Mouse (Mus musculus) c-Kit-positive CD71-positive TER-119-positive erythroid progenitor cells, embryonic 14.5 days (primary cell): ENCODE data around the gene Nkx2-2.

Source experiments
- DNase-seq: peaks from one replicate; pipeline ENCODE4 v3.0.0-alpha.2; 2013; ENCODE audit warnings: low spot score

Nkx2-2 gene

DNA sequence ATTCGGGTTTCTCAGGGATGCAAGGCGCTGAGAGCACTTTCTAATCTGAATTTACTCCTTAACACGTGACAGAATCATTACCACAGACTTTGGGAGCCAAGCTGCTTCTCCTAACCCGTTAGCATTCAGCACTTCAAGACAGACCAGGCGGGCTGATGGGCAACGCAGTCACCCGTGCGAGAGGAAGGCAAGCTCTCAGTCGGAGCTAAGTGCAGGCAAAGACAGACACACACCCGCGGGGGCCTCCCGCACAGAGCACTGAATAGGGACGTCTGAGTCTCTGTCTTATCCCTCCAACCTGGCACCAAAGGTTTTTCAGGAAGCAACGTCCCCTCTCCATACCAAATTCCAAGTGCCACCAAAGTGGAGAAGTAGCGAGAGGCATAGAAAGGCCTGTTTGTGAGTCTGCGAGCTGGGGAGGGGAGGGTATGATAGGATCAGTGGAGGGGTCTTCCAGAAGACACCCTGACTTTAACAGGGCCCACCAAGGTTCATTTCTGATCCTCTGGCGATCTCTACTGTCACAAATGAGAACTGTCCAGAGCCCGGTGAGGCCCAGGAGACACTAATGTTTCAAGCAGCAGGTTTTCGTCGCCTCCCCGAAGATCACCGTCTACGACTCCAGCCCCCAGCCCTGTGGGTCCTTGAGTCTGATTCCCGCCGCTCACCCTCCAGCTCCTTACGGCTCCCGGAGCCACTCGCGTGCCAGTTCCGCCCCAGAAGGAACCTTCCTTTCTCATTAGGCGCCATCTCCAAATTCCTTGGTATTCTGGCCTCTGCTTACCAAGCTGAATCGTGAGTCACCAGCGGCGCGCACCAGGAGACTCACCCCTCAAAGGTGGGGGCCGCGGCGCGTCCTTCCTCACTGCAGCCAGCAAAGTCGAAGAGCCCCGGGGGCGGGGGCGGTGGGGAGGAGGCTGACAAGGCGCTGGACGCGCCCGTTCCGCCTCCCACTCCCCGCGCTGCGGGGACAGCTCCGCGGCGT, at the start of gene Nkx2-2:
Gene Nkx2-2, minus strand, starts transcription at position 973 of the 985 bp plus-strand sequence.
- DNase-seq = no peak

DNA sequence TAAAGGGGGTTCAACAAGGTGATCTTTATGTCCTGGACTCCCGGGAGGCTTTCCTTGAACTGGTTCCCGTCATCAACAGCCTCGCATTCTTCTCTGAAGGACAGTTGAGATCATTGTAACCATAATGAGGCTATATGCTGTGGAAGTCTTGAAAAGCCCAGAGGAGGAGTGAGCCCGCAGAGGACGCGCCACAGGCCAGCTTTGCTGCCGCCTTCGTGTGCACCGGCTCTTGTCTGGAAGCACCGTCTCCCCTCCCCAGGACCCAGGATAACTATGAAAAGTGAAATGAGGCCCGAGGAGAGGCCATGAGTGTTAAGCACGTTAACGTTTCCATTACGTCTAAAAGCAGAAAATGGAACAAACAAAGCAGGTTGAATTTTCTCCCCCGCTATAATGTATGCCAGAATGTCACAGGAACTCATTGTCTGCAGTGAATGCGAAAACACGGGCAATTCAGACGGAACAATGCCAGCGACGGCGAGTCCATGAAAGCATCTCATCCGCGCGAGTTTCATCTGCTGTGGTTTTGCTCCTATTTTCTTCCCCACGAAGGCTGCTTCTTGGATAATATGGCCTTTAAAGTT, 41.8 kb upstream of the Nkx2-2 start:
- no peak for DNase-seq

DNA sequence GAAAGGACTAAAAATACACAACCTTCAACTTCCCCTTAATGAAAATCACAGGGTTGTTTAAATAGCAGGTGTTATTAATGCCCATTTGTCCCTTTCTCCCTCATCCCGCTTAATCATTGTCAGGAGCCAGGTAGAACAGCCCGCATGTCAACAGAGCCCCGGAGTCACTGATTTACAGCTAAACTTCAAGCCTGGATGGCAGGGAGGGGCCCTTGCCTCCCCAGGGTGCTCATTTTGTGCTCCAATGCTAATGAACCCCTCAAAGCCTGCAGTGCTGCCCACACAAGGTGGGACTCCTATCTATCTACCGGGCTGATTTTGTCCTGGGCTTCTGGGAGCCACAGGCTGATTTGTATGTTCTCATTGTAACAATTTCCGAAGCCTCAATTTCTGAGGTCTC, 37.1 kb upstream of the Nkx2-2 start:
- no peak for DNase-seq

DNA sequence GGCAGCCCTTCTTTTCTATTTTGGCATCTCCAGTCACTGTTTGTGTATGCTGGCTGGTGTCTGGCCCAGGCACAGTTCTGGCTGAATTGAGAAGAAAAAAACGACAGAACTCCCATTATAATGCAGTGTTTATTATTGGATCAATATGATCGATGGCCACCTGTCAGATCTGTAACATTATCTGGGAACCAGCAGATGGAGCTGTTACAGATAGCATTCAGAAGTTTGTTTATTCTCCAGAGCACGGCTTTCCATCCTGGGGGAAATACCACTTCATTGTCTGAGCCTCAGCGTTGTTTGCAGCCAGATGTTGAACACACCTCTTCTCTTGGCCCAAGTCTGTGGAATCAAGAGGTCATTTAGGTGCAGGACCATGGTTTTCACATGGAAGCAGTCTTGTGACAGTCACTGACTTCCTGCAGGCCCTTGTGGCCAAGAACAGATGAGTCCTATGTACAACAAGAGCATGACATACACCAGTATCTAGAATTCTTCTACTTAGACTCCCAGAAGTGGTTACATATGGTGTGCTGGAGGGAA, 11.1 kb upstream of the Nkx2-2 start:
- no peak for DNase-seq

DNA sequence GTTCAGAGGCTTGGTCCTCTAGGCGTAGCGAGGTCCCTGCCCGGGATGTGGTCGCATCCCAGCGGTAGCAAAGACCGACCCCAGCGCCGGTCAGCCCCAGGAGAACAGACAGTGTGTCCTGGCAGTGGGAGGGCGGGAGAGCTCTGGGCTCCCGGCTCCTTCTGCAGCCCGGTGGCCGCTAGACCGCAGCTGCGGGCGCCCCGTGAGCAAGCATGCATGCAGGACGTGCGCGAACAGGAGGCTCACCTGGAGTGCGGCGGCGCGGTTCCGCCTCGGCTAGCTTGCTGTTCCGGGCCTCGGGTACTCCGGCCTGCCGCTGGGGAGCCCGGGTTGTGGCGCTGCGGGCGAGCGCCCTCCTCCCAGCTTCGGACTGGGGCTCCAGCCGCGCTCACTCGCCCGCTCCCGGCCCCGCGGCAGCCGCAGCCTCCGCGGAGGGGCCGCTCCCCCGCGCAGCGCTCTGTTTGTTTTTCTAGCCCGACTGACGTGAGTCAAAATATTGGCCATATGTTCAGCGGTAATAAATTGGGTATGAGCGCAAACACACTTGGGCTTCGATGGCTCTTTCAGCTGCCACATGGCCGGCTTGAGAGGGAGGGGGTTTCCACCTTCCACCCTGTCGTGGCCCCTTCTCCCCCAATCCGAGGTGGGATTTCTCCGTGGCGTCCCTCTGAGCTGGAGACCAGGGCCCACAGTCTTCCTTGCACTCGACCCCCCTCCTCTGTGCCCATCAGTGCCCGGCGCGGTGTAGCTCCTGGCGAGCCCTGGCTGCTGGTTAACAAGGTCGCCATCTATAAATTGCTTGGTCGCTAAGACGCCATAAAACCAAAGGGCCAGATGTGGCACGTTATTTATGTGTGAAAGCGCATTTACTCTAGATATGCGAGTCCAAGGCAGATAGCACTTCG, 920 bp upstream of the Nkx2-2 start:
- no peak for DNase-seq

DNA sequence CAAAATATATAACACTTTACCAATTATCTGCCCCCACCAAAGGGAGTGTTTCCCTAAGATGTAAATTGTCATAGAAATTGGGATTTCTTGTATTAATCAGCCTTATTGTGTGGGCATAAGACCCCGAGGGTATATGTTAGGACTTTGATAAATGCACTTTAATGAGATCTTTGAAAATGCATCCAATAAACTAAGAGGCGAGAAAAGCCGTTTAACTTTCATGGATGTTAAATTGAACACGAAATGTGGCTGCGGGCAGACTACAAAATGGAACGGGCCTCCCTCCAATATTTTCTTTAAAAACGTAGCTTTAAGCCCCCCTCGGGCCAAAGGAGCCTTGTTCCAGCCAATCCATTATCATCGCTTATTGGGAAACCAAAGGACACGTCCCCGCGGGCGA, 1.3 kb downstream of the Nkx2-2 start:
- DNase-seq = no peak

DNA sequence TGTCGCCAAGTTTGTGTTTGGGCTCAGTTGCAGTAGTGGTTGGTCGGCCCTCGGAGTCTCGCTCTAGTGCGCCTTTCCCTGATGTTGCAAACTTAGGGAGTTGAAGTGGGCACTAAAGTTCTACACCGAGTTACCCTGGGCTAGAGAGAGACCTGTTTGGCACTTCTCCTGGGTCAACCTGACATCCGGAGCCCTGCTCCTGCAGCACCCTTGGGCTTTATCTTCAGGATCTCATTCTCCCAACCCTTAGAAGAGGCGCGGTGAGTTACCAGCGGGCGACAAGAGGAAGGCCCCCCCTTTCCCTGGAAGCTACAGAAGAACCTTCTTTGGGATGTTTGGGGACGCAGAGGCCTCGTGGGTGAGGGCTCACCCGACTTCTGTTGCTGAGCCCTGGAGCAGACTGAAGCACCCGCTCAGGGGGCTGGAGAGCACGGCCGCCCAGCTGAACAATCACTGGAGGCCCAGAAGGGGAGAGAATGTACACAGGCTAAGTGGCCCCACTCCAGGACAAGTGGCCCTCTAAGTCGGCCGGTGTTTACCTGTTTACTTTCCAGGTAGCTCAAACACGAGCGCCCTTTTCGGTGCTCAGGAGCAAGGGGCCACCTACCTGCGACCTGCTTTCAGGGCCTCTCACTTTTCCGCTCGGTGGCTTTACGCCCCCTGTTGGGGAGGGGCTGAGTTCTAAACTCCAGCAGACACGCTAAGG, 3.6 kb downstream of the Nkx2-2 start:
- DNase-seq = no peak

DNA sequence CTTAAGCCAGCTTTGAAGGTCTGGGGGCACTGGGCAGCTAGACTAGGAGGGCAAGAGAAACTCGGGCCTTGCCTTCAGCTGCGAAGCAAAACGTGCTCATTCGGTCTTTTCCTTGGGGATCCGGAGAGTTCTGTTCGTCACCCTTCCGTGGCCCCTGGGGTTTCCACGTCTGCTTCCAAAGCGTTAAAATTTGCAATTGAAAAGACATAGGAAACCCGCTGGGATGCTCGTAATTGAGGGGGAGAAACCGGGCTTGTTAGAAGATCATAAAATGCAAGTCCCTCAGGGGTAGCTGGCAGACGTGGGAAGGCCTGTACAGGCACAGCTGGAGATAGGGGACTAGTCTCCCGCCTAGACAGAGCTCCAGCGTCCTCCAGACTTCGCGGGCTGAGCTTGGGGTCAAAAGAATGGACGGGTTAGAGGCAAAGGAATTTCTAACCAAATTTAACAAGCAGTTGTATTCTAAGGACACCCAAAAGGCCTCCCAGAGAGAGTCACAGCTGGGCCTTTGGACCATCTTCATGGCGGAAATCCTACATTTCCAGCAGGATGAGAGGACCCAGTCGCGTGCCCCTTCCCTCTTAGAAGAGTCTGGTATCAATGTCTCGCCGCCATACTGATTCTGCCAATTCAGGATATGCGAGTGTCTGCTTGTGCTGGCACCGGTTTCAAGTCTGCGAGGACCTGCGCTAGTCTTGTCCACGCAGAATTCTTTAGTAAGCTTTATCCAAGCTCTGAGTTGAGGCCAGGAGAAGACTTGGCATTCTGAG, 4.3 kb downstream of the Nkx2-2 start:
- no peak for DNase-seq

DNA sequence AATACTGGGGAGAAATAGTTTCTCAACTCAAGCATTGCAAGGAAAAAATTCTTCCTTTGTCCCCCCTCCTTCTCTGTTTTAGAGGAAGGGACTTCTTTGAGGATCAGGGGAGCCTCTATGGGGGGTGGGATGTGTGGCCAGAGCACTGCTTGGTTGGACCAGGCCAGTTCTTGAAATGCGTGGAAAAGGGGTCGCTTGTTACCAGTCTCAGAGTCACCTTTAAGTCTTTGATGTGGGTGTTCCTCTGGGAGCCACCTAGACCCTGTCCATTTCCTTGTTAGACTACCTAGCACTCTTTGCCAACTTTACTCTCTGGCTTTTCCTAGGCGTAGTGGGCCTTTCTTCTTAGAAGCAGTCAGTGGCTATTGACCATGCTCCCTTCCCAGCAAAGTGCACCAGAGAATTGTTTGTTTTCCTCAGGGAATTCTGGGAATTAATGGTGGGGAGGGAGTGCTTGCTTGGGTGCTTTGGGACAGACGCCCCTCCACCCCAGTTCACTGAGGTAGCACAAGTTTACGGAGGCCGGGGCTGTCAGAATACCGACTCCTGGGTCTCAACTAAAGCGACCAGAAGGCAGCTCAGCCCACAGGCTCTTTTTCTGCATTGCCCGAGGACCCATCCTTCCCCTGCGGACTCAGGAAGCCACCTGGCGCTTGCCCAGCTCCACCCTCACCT, 5.0 kb downstream of the Nkx2-2 start:
- DNase-seq = no peak

DNA sequence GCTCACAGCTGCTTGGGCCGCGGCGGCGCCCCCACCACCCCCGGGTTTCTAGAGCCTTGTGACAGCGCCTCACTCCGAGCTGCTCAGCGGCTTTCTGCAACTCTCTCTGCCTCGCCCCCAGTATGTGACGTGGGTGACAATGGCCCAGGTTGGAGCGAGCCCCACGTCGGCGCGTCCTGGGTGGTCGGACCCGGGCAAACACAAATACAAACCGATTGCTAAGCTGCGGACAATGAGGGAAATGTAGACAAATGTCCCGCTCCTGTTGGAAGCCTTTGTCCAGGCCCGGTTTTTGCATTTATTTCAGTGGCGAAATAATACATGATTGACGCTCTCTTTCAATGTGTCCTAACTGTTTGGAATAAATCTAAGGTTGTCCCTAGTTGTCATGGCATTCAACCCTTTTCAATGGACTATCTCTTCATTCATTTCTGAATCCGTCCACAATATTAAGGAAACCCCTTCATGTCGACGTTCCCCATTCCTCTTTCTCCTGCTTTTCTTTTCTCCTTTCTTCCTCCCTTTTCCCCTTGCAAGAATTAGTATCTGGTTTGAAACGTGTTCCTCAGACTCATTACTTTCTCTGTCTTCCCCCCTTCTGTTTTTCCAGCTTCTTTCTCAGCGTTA, 5.9 kb downstream of the Nkx2-2 start:
- DNase-seq = no peak

DNA sequence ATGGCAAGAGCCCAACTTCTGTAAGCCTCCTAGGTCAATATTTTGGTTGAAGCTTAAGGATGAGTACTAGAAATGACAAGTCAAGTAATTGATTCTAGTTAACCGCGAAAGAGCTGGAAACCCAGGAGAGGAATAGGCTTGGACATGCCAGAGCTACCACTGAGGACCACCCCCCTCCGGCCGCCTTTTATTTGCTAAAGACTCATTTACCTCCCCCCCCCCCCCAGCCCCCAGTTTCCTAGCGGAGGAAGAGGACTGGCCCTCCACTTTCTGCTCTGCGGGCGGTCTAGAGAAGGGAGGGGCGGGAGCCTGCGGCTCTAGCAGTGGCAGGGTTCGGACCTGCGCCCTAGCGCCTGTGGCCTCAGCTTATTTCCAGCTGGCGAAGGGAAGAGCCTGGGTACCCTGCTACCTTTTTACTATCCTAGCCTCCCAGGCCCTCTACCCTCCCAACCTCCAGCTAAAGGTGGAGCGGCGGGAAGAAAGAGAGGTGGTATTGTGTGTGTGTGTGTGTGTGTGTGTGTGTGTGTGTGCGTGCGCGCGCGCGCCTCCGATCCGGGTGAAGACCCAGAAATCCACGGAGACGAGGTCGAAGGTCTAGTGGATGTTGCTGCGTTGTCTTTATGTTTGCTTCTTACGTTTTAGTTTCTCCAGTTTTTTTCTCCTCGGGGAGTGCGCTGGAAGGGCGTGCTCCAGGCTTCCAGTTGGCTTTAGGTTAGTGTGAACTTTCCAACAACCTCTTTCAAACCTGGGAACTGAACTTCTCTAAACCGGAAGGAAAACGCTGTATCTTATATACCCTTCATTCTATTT, 6.8 kb downstream of the Nkx2-2 start:
- DNase-seq = no peak

DNA sequence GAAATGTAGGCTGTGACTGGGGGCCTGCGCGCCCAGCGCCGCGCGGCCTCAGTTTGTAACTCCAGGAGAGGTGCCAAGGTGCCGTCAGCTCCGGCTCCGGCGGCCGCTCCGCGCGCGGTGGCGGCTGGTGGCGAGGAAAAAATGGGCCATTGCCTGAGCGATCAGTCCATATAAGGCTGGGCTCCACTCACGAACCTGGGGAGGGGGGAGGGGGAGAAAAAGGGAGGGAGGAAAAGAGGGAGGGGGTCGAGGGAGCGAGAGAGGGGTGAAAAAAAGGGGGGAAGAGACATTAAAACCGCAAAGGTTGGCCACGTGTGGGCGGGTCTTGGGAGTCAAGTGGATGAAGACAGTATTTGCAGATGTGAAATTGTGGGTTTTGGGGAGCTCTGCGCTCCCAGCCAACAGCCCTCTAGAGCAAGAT, 7.8 kb downstream of the Nkx2-2 start:
- DNase-seq = no peak

DNA sequence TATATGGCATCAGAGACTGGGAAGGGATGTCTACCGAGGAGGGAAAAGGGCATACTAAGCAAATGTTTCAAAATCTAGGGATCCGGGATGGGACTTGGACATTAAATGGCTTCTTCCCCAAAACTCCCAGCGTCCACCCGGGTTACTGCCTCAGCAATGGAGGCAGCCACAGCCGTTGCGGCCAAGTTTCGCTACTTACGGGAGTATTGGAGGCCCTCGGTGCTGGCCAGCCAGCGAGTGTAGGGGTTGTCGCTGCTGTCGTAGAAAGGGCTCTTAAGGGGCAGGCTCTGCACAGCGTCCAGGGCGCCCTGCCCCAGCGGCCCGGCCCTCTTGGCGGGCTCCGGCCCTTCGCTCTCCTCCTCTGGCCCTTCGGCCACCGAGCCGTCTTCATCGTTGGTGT, 8.5 kb downstream of the Nkx2-2 start:
- DNase-seq = no peak

DNA sequence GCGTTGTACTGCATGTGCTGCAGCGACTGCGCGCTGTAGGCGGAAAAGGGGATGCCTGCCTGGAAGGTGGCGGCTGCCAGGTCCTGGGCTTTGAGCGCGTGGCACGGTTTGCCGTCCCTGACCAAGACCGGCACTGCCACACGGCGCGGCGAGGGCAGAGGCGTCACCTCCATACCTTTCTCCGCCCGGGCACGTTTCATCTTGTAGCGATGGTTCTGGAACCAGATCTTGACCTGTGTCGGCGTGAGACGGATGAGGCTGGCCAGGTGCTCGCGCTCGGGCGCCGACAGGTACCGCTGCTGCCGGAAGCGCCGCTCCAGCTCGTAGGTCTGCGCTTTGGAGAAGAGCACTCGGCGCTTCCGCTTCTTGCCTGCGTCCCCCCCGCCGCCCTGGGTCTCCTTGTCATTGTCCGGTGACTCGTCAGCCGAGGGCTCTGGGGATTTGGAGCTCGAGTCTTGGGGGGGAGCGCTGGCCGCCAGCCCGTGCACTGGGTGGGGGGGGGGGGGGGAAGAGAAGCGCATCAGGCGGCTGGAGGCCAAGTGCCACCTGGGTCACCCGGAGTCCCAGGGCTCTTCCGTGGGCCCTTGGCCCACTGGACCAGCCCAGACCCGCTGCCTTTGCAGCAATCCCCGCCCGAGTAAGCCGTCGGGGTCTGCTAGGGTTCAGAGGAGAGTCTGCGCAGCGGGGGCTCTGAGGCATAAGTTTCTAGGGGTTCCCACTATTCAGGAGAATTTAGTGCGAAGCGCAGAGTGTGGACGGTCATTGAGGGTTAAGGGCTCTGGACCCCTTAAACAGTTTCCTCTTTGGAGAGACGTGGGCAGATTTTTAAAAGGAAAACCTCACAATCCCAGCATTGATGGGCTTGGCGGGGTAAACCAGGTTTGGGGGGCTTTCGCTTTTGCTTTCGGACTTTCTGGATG, 9.7 kb downstream of the Nkx2-2 start:
- DNase-seq = no peak

DNA sequence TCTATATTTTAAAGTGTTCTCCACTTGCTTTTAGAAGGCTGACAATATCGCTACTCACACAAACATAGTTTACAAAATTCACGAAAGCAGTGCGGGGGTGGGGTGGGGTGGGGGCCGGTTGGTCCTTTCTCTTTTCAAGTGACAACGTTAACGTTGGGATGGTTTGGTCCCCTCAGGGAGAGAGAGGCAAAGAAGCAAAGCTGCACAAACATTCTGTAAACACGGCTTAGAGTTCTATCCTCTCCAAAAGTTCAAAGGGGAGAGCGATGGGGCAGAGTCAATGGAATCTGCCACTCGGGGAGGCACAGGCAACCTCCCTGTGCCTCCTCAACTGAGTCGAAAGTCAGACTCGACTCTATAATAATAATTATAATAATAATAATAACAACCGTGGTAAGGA, 10.5 kb downstream of the Nkx2-2 start:
- no peak for DNase-seq

DNA sequence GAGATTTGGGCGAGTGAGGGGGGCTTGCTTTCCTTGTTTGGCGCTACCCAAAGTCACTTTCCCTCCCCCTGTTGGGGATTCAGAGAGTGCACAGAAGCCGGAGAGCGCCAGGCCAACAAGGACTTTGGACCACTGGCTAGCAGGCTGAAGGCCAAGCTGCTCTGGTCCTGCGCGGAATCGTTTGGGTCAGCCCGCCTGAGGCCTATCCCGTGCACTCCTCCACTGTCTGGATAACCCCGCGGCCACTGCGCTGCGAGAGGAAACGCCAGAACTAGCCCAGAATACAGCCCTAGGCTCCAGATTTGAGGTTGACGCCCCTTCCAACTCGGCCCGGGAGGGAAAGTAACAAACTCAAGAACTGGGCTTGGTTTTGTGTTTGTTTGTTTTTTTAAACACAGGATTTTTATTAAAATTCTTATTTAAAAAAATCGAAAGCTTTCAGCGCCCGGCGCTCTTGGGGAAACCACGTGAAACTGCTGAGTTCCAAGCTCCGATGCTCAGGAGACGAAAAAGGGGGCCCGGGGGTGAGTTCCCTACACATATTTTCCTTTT, 11.3 kb downstream of the Nkx2-2 start:
- no peak for DNase-seq

DNA sequence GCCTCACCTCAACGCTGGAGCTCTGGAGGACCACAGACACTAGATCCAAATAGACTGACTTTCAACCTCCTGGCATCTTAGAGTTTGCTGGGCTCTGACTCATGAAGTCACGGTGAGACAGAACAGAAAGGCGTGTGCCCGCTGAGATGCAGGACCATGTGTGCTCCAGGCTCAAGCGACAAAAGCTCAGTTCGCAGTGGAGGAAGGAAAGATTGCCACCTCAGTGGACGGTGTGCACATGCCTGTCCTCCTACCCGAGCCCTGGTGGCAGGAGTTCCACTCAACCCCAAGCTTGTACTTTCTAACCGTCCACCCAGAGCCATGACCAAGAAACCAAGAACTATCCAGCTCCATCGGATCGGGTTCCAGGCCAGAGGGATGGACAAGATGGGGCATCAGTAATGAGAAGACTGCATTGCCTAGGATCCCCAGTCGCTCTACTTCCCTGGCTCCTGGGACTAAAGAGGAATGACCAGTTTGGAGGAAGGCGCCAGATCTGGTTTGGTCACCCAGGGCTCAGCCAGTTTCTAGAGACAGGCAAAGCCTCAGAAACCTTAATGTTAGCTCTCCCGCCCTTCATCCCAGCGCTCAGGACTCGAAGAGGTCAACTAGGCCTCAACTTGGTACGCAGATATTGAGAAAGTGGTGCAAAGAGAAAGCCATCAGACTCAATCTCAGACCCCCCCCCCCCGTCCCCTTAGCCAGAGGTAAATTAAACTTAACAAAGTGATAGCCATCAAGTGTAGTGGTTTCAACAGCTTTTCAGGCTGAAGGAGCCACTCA, 11.9 kb downstream of the Nkx2-2 start:
- DNase-seq = no peak
